Mouse (Mus musculus) heart, embryonic 14.5 days (tissue): ENCODE data around the gene Abhd10. TPM values are rescaled to one million over a fixed set of nuclear protein-coding genes. Genes with fewer than 3 reads are reported as not detected.

Source experiments
- ATAC-seq: fragments of 200-750 bp; cut with Nextera tagmentation; 2 replicates; pipeline ENCODE4 v1.8.0; 2017; ENCODE audit warnings: low read depth, moderate TSS enrichment; ENCODE audit not compliant: insufficient number of reproducible peaks, insufficient read depth, low FRiP score
- H3K27ac ChIP-seq, 2 experiments: fragments of 200-500 bp in 1 of 2; fragments of 300-500 bp in 1 of 2; sonication (generic) in 1 of 2; replicated peaks in 1 of 2; 2 replicates each; pipeline ENCODE4 v1.5.1; 2012 to 2014; ENCODE audit warnings: low read depth in 2 of 2, low read length in 2 of 2, control low read depth in 1 of 2, mild to moderate bottlenecking in 1 of 2, mixed read lengths in 1 of 2; ENCODE audit not compliant: control insufficient read depth in 1 of 2, insufficient read depth in 1 of 2
- H3K27me3 ChIP-seq: fragments of 300-500 bp; sonication (generic); 2 replicates; pipeline ENCODE4 v1.6.1; 2014; ENCODE audit warnings: mild to moderate bottlenecking, low read length, control low read depth; ENCODE audit not compliant: control insufficient read depth, insufficient read depth
- H3K36me3 ChIP-seq: fragments of 300-500 bp; sonication (generic); 2 replicates; pipeline ENCODE4 v1.6.1; 2014; ENCODE audit warnings: mild to moderate bottlenecking, control low read depth, low read length, mixed read lengths; ENCODE audit not compliant: control insufficient read depth, insufficient read depth
- H3K4me1 ChIP-seq, 2 experiments: fragments of 200-500 bp in 1 of 2; fragments of 300-500 bp in 1 of 2; sonication (generic) in 1 of 2; 2 replicates each; pipeline ENCODE4 v1.6.1; 2012 to 2014; ENCODE audit warnings: low read length in 2 of 2, control low read depth in 1 of 2, mixed read lengths in 1 of 2; ENCODE audit not compliant: control insufficient read depth in 2 of 2, insufficient read depth in 2 of 2
- H3K4me2 ChIP-seq: fragments of 300-500 bp; sonication (generic); 2 replicates; pipeline ENCODE4 v1.6.1; 2014; ENCODE audit warnings: mild to moderate bottlenecking, low read length
- H3K4me3 ChIP-seq, 2 experiments: fragments of 200-500 bp in 1 of 2; fragments of 300-500 bp in 1 of 2; sonication (generic) in 1 of 2; 2 replicates each; pipeline ENCODE4 v1.5.1; 2012 to 2014; ENCODE audit warnings: low read length in 2 of 2, mild to moderate bottlenecking in 2 of 2, control low read depth in 1 of 2, low read depth in 1 of 2, moderate library complexity in 1 of 2; ENCODE audit not compliant: control insufficient read depth in 1 of 2, insufficient read depth in 1 of 2
- H3K9ac ChIP-seq: fragments of 300-500 bp; sonication (generic); 2 replicates; pipeline ENCODE4 v1.6.1; 2014; ENCODE audit warnings: mild to moderate bottlenecking, low read length
- H3K9me3 ChIP-seq: fragments of 300-500 bp; sonication (generic); 2 replicates; pipeline ENCODE4 v1.6.1; 2016; ENCODE audit warnings: low read length, control low read depth; ENCODE audit not compliant: control insufficient read depth
- WGBS: fragments of 180-500 bp; shearing (Covaris S2); extraction: QIAGEN DNeasy Blood & Tissue Kit; methylation state at CpG from one replicate; pipeline ENCODE4 v1.1.7; 2014; 5-methylcytosine and 5-hydroxymethylcytosine counted together
- polyA plus RNA-seq: library from polyadenylated mRNA; unstranded; fragments of >200 nt; fragmentation: Nextera tagmentation; extraction: Ambion mirVana; gene quantifications from 2 replicates; pipeline ENCODE4 v1.2.1, GENCODE M21; 2014

The Abhd10 gene
- polyA plus RNA-seq, result 27.9 and 29.1 TPM in 2 replicates

GRCm38 (mm10) chr16:45742615-45743476, at the start of gene Abhd10:
TSS of gene Abhd10 (minus strand) at chr16:45742955.
- peaks cover 37% of the 10 kb centered on the region for H3K36me3 ChIP-seq
- peak within 1 kb of the TSS; percentile 86 for H3K9ac ChIP-seq
- H3K4me1 ChIP-seq, result peaks cover 5 to 15% of the 10 kb centered on the region in 2 experiments; a peak in 3 of 4 replicates
- under 1% methylated on average over 45 of the region's 51 CpGs for WGBS
- no peaks in the 10 kb centered on the region for H3K27me3 ChIP-seq
- H3K4me3 ChIP-seq, result peak within 1 kb of the TSS; percentile 68 to 72
- peak within 1 kb of the TSS; percentile 77 for H3K4me2 ChIP-seq
- H3K9me3 ChIP-seq, result no peaks in the 10 kb centered on the region
- peak; percentile 98 for ATAC-seq
- H3K27ac ChIP-seq, result peak within 1 kb of the TSS; percentile 86 to 90

GRCm38 (mm10) chr16:45791286-45791685, 48.5 kb upstream of the Abhd10 start:
- WGBS, result 69% methylated on average over 5 of the region's 5 CpGs
- Histone ChIP-seq H3K4me3 (no peak overlapping the region), H3K27me3 (no peaks in the 10 kb centered on the region), H3K4me1 (peaks cover 0 to 3% of the 10 kb centered on the region in 2 experiments; a peak in 1 of 4 replicates), H3K9me3 (no peaks in the 10 kb centered on the region), H3K4me2 (no peak overlapping the region), H3K27ac (no peak overlapping the region), H3K36me3 (peaks cover 87% of the 10 kb centered on the region), H3K9ac (no peak overlapping the region)
- no peak for ATAC-seq

GRCm38 (mm10) chr16:45789311-45789710, 46.6 kb upstream of the Abhd10 start:
- Histone ChIP-seq H3K36me3 (peaks cover 88% of the 10 kb centered on the region), H3K4me2 (no peak overlapping the region), H3K4me1 (no peaks in the 10 kb centered on the region), H3K27ac (no peak overlapping the region), H3K27me3 (no peaks in the 10 kb centered on the region), H3K4me3 (no peak overlapping the region), H3K9me3 (no peaks in the 10 kb centered on the region), H3K9ac (no peak overlapping the region)
- ATAC-seq, result no peak
- WGBS, result 59% methylated on average over 2 of the region's 2 CpGs

- Histone ChIP-seq H3K36me3 (peaks cover 86% of the 10 kb centered on the region), H3K27me3 (no peaks in the 10 kb centered on the region), H3K9ac (no peak overlapping the region), H3K27ac (no peak overlapping the region), H3K4me3 (no peak overlapping the region), H3K4me2 (no peak overlapping the region), H3K9me3 (no peaks in the 10 kb centered on the region), H3K4me1 (no peaks in the 10 kb centered on the region)
- ATAC-seq, result no peak
- 77% methylated on average over 6 of the region's 6 CpGs for WGBS
Measured at GRCm38 (mm10) chr16:45787650-45788049, 44.9 kb upstream of the Abhd10 start.

- Histone ChIP-seq H3K27me3 (no peaks in the 10 kb centered on the region), H3K4me2 (no peak overlapping the region), H3K4me1 (no peaks in the 10 kb centered on the region), H3K4me3 (no peak overlapping the region), H3K27ac (0 out of 4 replicates have a peak overlapping the region, but pooled peaks of 1 of the 2 experiments have one; percentile 3), H3K9ac (no peak overlapping the region), H3K36me3 (peaks cover 87% of the 10 kb centered on the region), H3K9me3 (no peaks in the 10 kb centered on the region)
- 30% methylated on average over 8 of the region's 8 CpGs for WGBS
- no peak for ATAC-seq
Measured at GRCm38 (mm10) chr16:45786639-45787038, 43.9 kb upstream of the Abhd10 start.

- Histone ChIP-seq H3K9ac (no peak overlapping the region), H3K36me3 (peaks cover 96% of the 10 kb centered on the region), H3K27ac (no peak overlapping the region), H3K27me3 (no peaks in the 10 kb centered on the region), H3K4me2 (no peak overlapping the region), H3K4me3 (no peak overlapping the region), H3K4me1 (no peaks in the 10 kb centered on the region), H3K9me3 (no peaks in the 10 kb centered on the region)
- ATAC-seq, result no peak
- 73% methylated on average over 6 of the region's 6 CpGs for WGBS
Measured at GRCm38 (mm10) chr16:45780001-45780400, 37.2 kb upstream of the Abhd10 start.

GRCm38 (mm10) chr16:45774813-45775212, 32.1 kb upstream of the Abhd10 start:
- Histone ChIP-seq H3K4me3 (no peak overlapping the region), H3K9me3 (no peaks in the 10 kb centered on the region), H3K27me3 (no peaks in the 10 kb centered on the region), H3K4me2 (no peak overlapping the region), H3K36me3 (peaks cover 98% of the 10 kb centered on the region), H3K4me1 (no peaks in the 10 kb centered on the region), H3K27ac (no peak overlapping the region), H3K9ac (no peak overlapping the region)
- 86% methylated on average over 5 of the region's 5 CpGs for WGBS
- no peak for ATAC-seq
